Mouse (Mus musculus) kidney, embryonic 14.5 days (tissue): ENCODE measurements around the gene Cpsf6. TPM values are rescaled to one million over a fixed set of nuclear protein-coding genes. Genes with fewer than 3 reads are reported as not detected.
"Not testable (repeated sequence)": the region's sequence is repeated elsewhere in the genome, so short reads cannot be mapped to it uniquely, and the experiment has no call there.

Experiments
- ATAC-seq: fragments of 200-750 bp; cut with Nextera tagmentation; 2 replicates; pipeline ENCODE4 v1.8.0; 2017; ENCODE audit warnings: moderate number of reproducible peaks, mild to moderate bottlenecking, moderate TSS enrichment, moderate library complexity; ENCODE audit not compliant: low FRiP score, low TSS enrichment
- H3K27ac ChIP-seq: fragments of 300-500 bp; sonication (generic); 2 replicates; pipeline ENCODE4 v1.5.1; 2014; ENCODE audit warnings: low read depth, mild to moderate bottlenecking, low read length, moderate library complexity, mixed read lengths
- H3K27me3 ChIP-seq: fragments of 300-500 bp; sonication (generic); 2 replicates; pipeline ENCODE4 v1.6.1; 2014; ENCODE audit warnings: mild to moderate bottlenecking, low read length; ENCODE audit not compliant: control insufficient read depth, insufficient read depth
- H3K36me3 ChIP-seq: fragments of 300-500 bp; sonication (generic); 2 replicates; pipeline ENCODE4 v1.6.1; 2014; ENCODE audit warnings: low read length, mixed read lengths; ENCODE audit not compliant: control insufficient read depth, insufficient read depth
- H3K4me1 ChIP-seq: fragments of 300-500 bp; sonication (generic); 2 replicates; pipeline ENCODE4 v1.6.1; 2014; ENCODE audit warnings: low read length, mixed read lengths; ENCODE audit not compliant: control insufficient read depth, insufficient read depth
- H3K4me2 ChIP-seq: fragments of 300-500 bp; sonication (generic); replicated peaks from 2 replicates; pipeline ENCODE4 v1.6.1; 2014; ENCODE audit warnings: low read depth, mild to moderate bottlenecking, low read length
- H3K4me3 ChIP-seq: fragments of 300-500 bp; sonication (generic); 2 replicates; pipeline ENCODE4 v1.5.1; 2014; ENCODE audit warnings: mild to moderate bottlenecking, low read length
- H3K9ac ChIP-seq: fragments of 300-500 bp; sonication (generic); 2 replicates; pipeline ENCODE4 v1.6.1; 2014; ENCODE audit warnings: low read depth, mild to moderate bottlenecking, low read length, moderate library complexity
- H3K9me3 ChIP-seq: fragments of 300-500 bp; sonication (generic); 2 replicates; pipeline ENCODE4 v1.6.1; 2016; ENCODE audit warnings: low read length; ENCODE audit not compliant: control insufficient read depth
- WGBS: fragments of 180-500 bp; shearing (Covaris S2); extraction: QIAGEN DNeasy Blood & Tissue Kit; methylation state at CpG from one replicate; pipeline ENCODE4 v1.1.7; 2014; 5-methylcytosine and 5-hydroxymethylcytosine counted together
- polyA plus RNA-seq: library from polyadenylated mRNA; unstranded; fragments of >200 nt; fragmentation: Nextera tagmentation; extraction: Ambion mirVana; gene quantifications from 2 replicates; pipeline ENCODE4 v1.2.1, GENCODE M21; 2014

Gene Cpsf6
- polyA plus RNA-seq, 1 experiment from 2014 or later: 208 TPM

GRCm38 (mm10) chr10:117396386-117397048 lies 16.7 kb upstream of the Cpsf6 start:
- Histone ChIP-seq H3K27ac (no peak overlapping the region), H3K27me3 (no peaks in the 10 kb centered on the region), H3K36me3 (no peaks in the 10 kb centered on the region), H3K4me2 (peak overlapping the region; percentile 34), H3K4me3 (peak overlapping the region; percentile 12), H3K9ac (no peak overlapping the region), H3K4me1 (peaks cover 4% of the 10 kb centered on the region; the same call in 1 of the 2 replicates), H3K9me3 (no peaks in the 10 kb centered on the region)
- ATAC-seq: peak; percentile 8; the same call in 1 of the 2 replicates
- 32% methylated on average over 18 of the region's 18 CpGs for WGBS

- no peak overlapping the region for H3K9ac ChIP-seq
- peaks cover 4% of the 10 kb centered on the region; the same call in 1 of the 2 replicates for H3K4me1 ChIP-seq
- H3K4me2 ChIP-seq: no peak overlapping the region
- no peaks in the 10 kb centered on the region for H3K9me3 ChIP-seq
- H3K27ac ChIP-seq: no peak overlapping the region
- H3K27me3 ChIP-seq: no peaks in the 10 kb centered on the region
- no peak overlapping the region for H3K4me3 ChIP-seq
- no peak for ATAC-seq
- no peaks in the 10 kb centered on the region for H3K36me3 ChIP-seq
- 95% methylated on average over 2 of the region's 2 CpGs for WGBS
Observed at GRCm38 (mm10) chr10:117395801-117396200, 16.0 kb upstream of the Cpsf6 start.

- Histone ChIP-seq H3K27ac (no peak overlapping the region), H3K4me1 (peaks cover 4% of the 10 kb centered on the region; the same call in 1 of the 2 replicates), H3K4me3 (no peak overlapping the region), H3K9me3 (no peaks in the 10 kb centered on the region), H3K4me2 (no peak overlapping the region), H3K9ac (no peak overlapping the region), H3K27me3 (no peaks in the 10 kb centered on the region), H3K36me3 (no peaks in the 10 kb centered on the region)
- ATAC-seq: no peak
- WGBS: 71% methylated on average over 3 of the region's 3 CpGs
Observed at GRCm38 (mm10) chr10:117394738-117395550, 15.1 kb upstream of the Cpsf6 start.

GRCm38 (mm10) chr10:117393891-117394395 lies 14.1 kb upstream of the Cpsf6 start:
- Histone ChIP-seq H3K27me3 (no peaks in the 10 kb centered on the region), H3K36me3 (no peaks in the 10 kb centered on the region), H3K9ac (peak overlapping the region; percentile 55; the same call in 1 of the 2 replicates), H3K4me2 (peak overlapping the region; percentile 68), H3K4me1 (peaks cover 4% of the 10 kb centered on the region; the same call in 1 of the 2 replicates), H3K27ac (0 out of 2 replicates have a peak overlapping the region, but pooled peaks have one; percentile 11), H3K4me3 (peak overlapping the region; percentile 38), H3K9me3 (no peaks in the 10 kb centered on the region)
- 56% methylated on average over 11 of the region's 11 CpGs for WGBS
- ATAC-seq: no peak

- peaks cover 4% of the 10 kb centered on the region; the same call in 1 of the 2 replicates for H3K4me1 ChIP-seq
- ATAC-seq: peak; percentile 77
- no peaks in the 10 kb centered on the region for H3K9me3 ChIP-seq
- 2% methylated on average over 24 of the region's 27 CpGs for WGBS
- no peaks in the 10 kb centered on the region for H3K27me3 ChIP-seq
- H3K4me2 ChIP-seq: peak overlapping the region; percentile 68
- no peaks in the 10 kb centered on the region for H3K36me3 ChIP-seq
- H3K27ac ChIP-seq: 0 out of 2 replicates have a peak overlapping the region, but pooled peaks have one; percentile 11
- H3K4me3 ChIP-seq: peak overlapping the region; percentile 38
- H3K9ac ChIP-seq: peak overlapping the region; percentile 55
Observed at GRCm38 (mm10) chr10:117393196-117393890, 13.5 kb upstream of the Cpsf6 start.

GRCm38 (mm10) chr10:117392832-117393195 lies 13.0 kb upstream of the Cpsf6 start:
- WGBS: 6% methylated on average over 6 of the region's 6 CpGs
- Histone ChIP-seq H3K27me3 (no peaks in the 10 kb centered on the region), H3K4me3 (peak overlapping the region; percentile 38), H3K4me2 (peak overlapping the region; percentile 68), H3K9me3 (no peaks in the 10 kb centered on the region), H3K9ac (no peak overlapping the region), H3K36me3 (no peaks in the 10 kb centered on the region), H3K4me1 (peaks cover 4% of the 10 kb centered on the region; the same call in 1 of the 2 replicates), H3K27ac (no peak overlapping the region)
- ATAC-seq: no peak

GRCm38 (mm10) chr10:117392397-117392796 lies 12.6 kb upstream of the Cpsf6 start:
- not testable (repeated sequence) for H3K27me3 ChIP-seq, ATAC-seq, H3K4me3 ChIP-seq, H3K27ac ChIP-seq, H3K36me3 ChIP-seq, H3K4me1 ChIP-seq, H3K9me3 ChIP-seq, H3K4me2 ChIP-seq, H3K9ac ChIP-seq
- WGBS: 100% methylated on average over 1 of the region's 1 CpGs

GRCm38 (mm10) chr10:117391801-117392200 lies 12.0 kb upstream of the Cpsf6 start:
- Histone ChIP-seq H3K4me1 (peaks cover 4% of the 10 kb centered on the region; the same call in 1 of the 2 replicates), H3K27ac (no peak overlapping the region), H3K9me3 (no peaks in the 10 kb centered on the region), H3K4me3 (no peak overlapping the region), H3K27me3 (no peaks in the 10 kb centered on the region), H3K9ac (no peak overlapping the region), H3K4me2 (no peak overlapping the region), H3K36me3 (no peaks in the 10 kb centered on the region)
- no peak for ATAC-seq
- 84% methylated on average over 2 of the region's 2 CpGs for WGBS
